Mouse (Mus musculus) liver, postnatal 0 days (tissue): ENCODE results near the gene Tkt. TPM values are rescaled to one million over a fixed set of nuclear protein-coding genes. Genes with fewer than 3 reads are reported as not detected.
A peak's percentile ranks its signal among the peaks of the same experiment; 100 is the strongest.
"Not testable (repeated sequence)": the region's sequence is repeated elsewhere in the genome, so short reads cannot be mapped to it uniquely, and the experiment has no call there.

Source experiments
- ATAC-seq: fragments of 200-750 bp; cut with Nextera tagmentation; 2 replicates; pipeline ENCODE4 v1.8.0; 2017; ENCODE audit warnings: mild to moderate bottlenecking, moderate library complexity
- DNase-seq: peaks from one replicate; pipeline ENCODE4 v3.0.0-alpha.2; 2016
- H3K27ac ChIP-seq: fragments of 300-500 bp; sonication (generic); 2 replicates; pipeline ENCODE4 v1.5.1; 2014; ENCODE audit warnings: antibody characterized with exemption, moderate library complexity, mild to moderate bottlenecking, low read depth
- H3K27me3 ChIP-seq: fragments of 300-500 bp; sonication (generic); 2 replicates; pipeline ENCODE4 v1.6.1; 2014; ENCODE audit warnings: low read length, control low read depth, mixed read lengths; ENCODE audit not compliant: insufficient read depth
- H3K36me3 ChIP-seq: fragments of 300-500 bp; sonication (generic); replicated peaks from 2 replicates; pipeline ENCODE4 v1.6.1; 2014; ENCODE audit warnings: mild to moderate bottlenecking, control low read depth, low read length, moderate library complexity, mixed read lengths; ENCODE audit not compliant: insufficient read depth
- H3K4me1 ChIP-seq: fragments of 300-500 bp; sonication (generic); 2 replicates; pipeline ENCODE4 v1.6.1; 2014; ENCODE audit warnings: antibody characterized with exemption, mild to moderate bottlenecking, control low read depth; ENCODE audit not compliant: insufficient read depth
- H3K4me2 ChIP-seq: fragments of 300-500 bp; sonication (generic); 2 replicates; pipeline ENCODE4 v1.6.1; 2014; ENCODE audit warnings: low read depth, mild to moderate bottlenecking, low read length, moderate library complexity, mixed read lengths
- H3K4me3 ChIP-seq: fragments of 300-500 bp; sonication (generic); 2 replicates; pipeline ENCODE4 v1.5.1; 2014; ENCODE audit warnings: low read depth, low read length
- H3K9ac ChIP-seq: fragments of 300-500 bp; sonication (generic); replicated peaks from 2 replicates; pipeline ENCODE4 v1.6.1; 2014; ENCODE audit warnings: mild to moderate bottlenecking, moderate library complexity
- H3K9me3 ChIP-seq: fragments of 300-500 bp; sonication (generic); 2 replicates; pipeline ENCODE4 v1.6.1; 2016; ENCODE audit warnings: mild to moderate bottlenecking, control low read depth, low read length, mixed read lengths
- CTCF ChIP-seq: sonication (generic); IDR thresholded peaks from 2 replicates; pipeline ENCODE4 v1.5.1; 2016; ENCODE audit warnings: antibody characterized with exemption, low read depth
- EP300 ChIP-seq: IDR thresholded peaks from 2 replicates; pipeline ENCODE4 v1.6.1; 2016; ENCODE audit warnings: antibody characterized with exemption, low read depth, mild to moderate bottlenecking
- WGBS: fragments of 180-500 bp; shearing (Covaris S2); extraction: QIAGEN DNeasy Blood & Tissue Kit; methylation state at CpG from one replicate; pipeline ENCODE4 v1.1.7; 2014; ENCODE audit not compliant: insufficient replicate concordance; 5-methylcytosine and 5-hydroxymethylcytosine counted together
- polyA plus RNA-seq: library from polyadenylated mRNA; unstranded; fragments of >200 nt; fragmentation: Nextera tagmentation; extraction: Ambion mirVana; gene quantifications from 2 replicates; pipeline ENCODE4 v1.2.1, GENCODE M21; 2015

The Tkt gene
- polyA plus RNA-seq, 1 experiment from 2014 or later, result 110 TPM

GRCm38 (mm10) chr14:30533780-30534450 lies 14.2 kb upstream of the Tkt start:
- no peak for ATAC-seq

GRCm38 (mm10) chr14:30541541-30541940 lies 6.6 kb upstream of the Tkt start:
- Histone ChIP-seq H3K4me3 (no peak overlapping the region), H3K4me1 (no peaks in the 10 kb centered on the region), H3K9me3 (no peaks in the 10 kb centered on the region), H3K27ac (no peak overlapping the region), H3K36me3 (no peaks in the 10 kb centered on the region), H3K4me2 (no peak overlapping the region), H3K9ac (no peak overlapping the region), H3K27me3 (no peaks in the 10 kb centered on the region)
- TF ChIP-seq EP300, result no peak
- no peak for TF ChIP-seq CTCF
- no peak for DNase-seq
- WGBS, result 78% methylated on average over 10 of the region's 10 CpGs
- 0 out of 2 replicates have a peak, but pooled peaks have one; percentile 31 for ATAC-seq

More at GRCm38 (mm10) chr14:30533780-30534450, 14.2 kb upstream of the Tkt start:
- Histone ChIP-seq H3K4me3 (no peak overlapping the region), H3K9ac (no peak overlapping the region), H3K36me3 (no peaks in the 10 kb centered on the region), H3K9me3 (no peaks in the 10 kb centered on the region), H3K27me3 (no peaks in the 10 kb centered on the region), H3K27ac (no peak overlapping the region), H3K4me2 (no peak overlapping the region), H3K4me1 (no peaks in the 10 kb centered on the region)
- DNase-seq, result no peak
- no peak for TF ChIP-seq EP300
- 57% methylated on average over 6 of the region's 6 CpGs for WGBS

GRCm38 (mm10) chr14:30543331-30543730 lies 4.8 kb upstream of the Tkt start:
- H3K9me3 ChIP-seq, H3K36me3 ChIP-seq, H3K27ac ChIP-seq, DNase-seq, ATAC-seq, H3K9ac ChIP-seq, H3K27me3 ChIP-seq, H3K4me2 ChIP-seq, H3K4me1 ChIP-seq, H3K4me3 ChIP-seq: not testable (repeated sequence)
- WGBS, result 85% methylated on average over 5 of the region's 5 CpGs
- TF ChIP-seq CTCF, result peak; percentile 38; the same call in 1 of the 2 replicates

- Histone ChIP-seq H3K27me3 (no peaks in the 10 kb centered on the region), H3K9me3 (no peaks in the 10 kb centered on the region), H3K4me3 (peak overlapping the region; percentile 79), H3K9ac (peak overlapping the region; percentile 87), H3K36me3 (peaks cover under 1% of the 10 kb centered on the region; the same call in 1 of the 2 replicates), H3K27ac (peak overlapping the region; percentile 97), H3K4me1 (peaks cover 34% of the 10 kb centered on the region), H3K4me2 (peak overlapping the region; percentile 98)
- WGBS, result under 1% methylated on average over 65 of the region's 69 CpGs
- ATAC-seq, result peak; percentile 93
- TF ChIP-seq CTCF, result no peak
- peak; percentile 14; the same call in 1 of the 2 replicates for TF ChIP-seq EP300
- peak; percentile 98 for DNase-seq
These were observed 1.0 kb downstream of the Tkt start for GRCm38 (mm10) chr14:30548965-30549776.

- WGBS, result 0% methylated on average over 10 of the region's 10 CpGs
- Histone ChIP-seq H3K36me3 (peaks cover 6% of the 10 kb centered on the region; the same call in 1 of the 2 replicates), H3K27me3 (no peaks in the 10 kb centered on the region), H3K9ac (peak overlapping the region; percentile 87), H3K4me1 (peaks cover 34% of the 10 kb centered on the region), H3K27ac (peak overlapping the region; percentile 97), H3K4me2 (peak overlapping the region; percentile 98), H3K4me3 (peak overlapping the region; percentile 79), H3K9me3 (no peaks in the 10 kb centered on the region)
- no peak for TF ChIP-seq EP300
- TF ChIP-seq CTCF, result no peak
- DNase-seq (peak; percentile 40), ATAC-seq (no peak)
These were observed 1.6 kb downstream of the Tkt start for GRCm38 (mm10) chr14:30549777-30550149.

GRCm38 (mm10) chr14:30550232-30551070 lies 2.3 kb downstream of the Tkt start:
- Histone ChIP-seq H3K36me3 (peaks cover 6% of the 10 kb centered on the region; the same call in 1 of the 2 replicates), H3K27ac (peak overlapping the region; percentile 97), H3K27me3 (no peaks in the 10 kb centered on the region), H3K4me3 (peak overlapping the region; percentile 79), H3K4me1 (peaks cover 34% of the 10 kb centered on the region), H3K9ac (peak overlapping the region; percentile 87), H3K4me2 (peak overlapping the region; percentile 98), H3K9me3 (no peaks in the 10 kb centered on the region)
- 19% methylated on average over 8 of the region's 8 CpGs for WGBS
- ATAC-seq, result no peak
- DNase-seq, result no peak
- TF ChIP-seq EP300, result no peak
- no peak for TF ChIP-seq CTCF
